ENCODE assay signal across 33 mouse cellular contexts in genomic region chr8:119744604-119745003, GRCm38 (mm10). TPM values are rescaled to one million over a fixed set of nuclear protein-coding genes. Genes with fewer than 3 reads are reported as not detected.
DNase-seq lines count a peak whose midpoint lies in the region; ATAC-seq and TF ChIP-seq lines count a peak whose summit lies in the region.
"Had no signal": no experiment of that assay in that cellular context is flagged by ENCODE, and none has a peak within 500 bp of the region (broad histone marks: within the 10 kb centered on the region; RNA-seq: fewer than 3 reads in every experiment).

No protein-coding gene starts in this region.

- peak overlapping the region; percentile 13; the same call in 1 of the 2 replicates for H3K27ac ChIP-seq in heart, embryonic 12.5 days (ENCODE audit: poor library complexity, severe bottlenecking)
- H3K27ac ChIP-seq in stomach, postnatal 0 days (replicated peaks): no peak overlapping the region
- H3K27ac ChIP-seq: embryonic facial prominence, embryonic 12.5 days; hindbrain, embryonic 10.5 days; hindbrain, embryonic 15.5 days; left cerebral cortex, adult 2 months; limb, embryonic 12.5 days; midbrain, embryonic 15.5 days; stomach, embryonic 15.5 days had no signal

- WGBS in heart, embryonic 12.5 days: 40% methylated on average over 4 of the region's 4 CpGs
- 57% methylated on average over 4 of the region's 4 CpGs for WGBS in stomach, postnatal 0 days

- H3K4me2 ChIP-seq in heart, embryonic 12.5 days: no peak overlapping the region
- no peak overlapping the region for H3K4me2 ChIP-seq in stomach, postnatal 0 days (replicated peaks; ENCODE audit: low read depth)
- H3K4me2 ChIP-seq: embryonic facial prominence, embryonic 12.5 days; heart, embryonic 11.5 days; hindbrain, embryonic 15.5 days; limb, embryonic 12.5 days; midbrain, embryonic 15.5 days; stomach, embryonic 15.5 days had no signal

- H3K9ac ChIP-seq in heart, embryonic 12.5 days: no peak overlapping the region
- H3K9ac ChIP-seq in stomach, postnatal 0 days (ENCODE audit: low read length): no peak overlapping the region
- H3K9ac ChIP-seq: embryonic facial prominence, embryonic 12.5 days; hindbrain, embryonic 15.5 days; limb, embryonic 12.5 days; midbrain, embryonic 15.5 days; stomach, embryonic 15.5 days had no signal

- no peaks in the 10 kb centered on the region for H3K9me3 ChIP-seq in heart, embryonic 12.5 days (replicated peaks)
- H3K9me3 ChIP-seq in stomach, postnatal 0 days (ENCODE audit: control insufficient read depth, low read length): no peaks in the 10 kb centered on the region
- H3K9me3 ChIP-seq: embryonic facial prominence, embryonic 12.5 days; G1E; hindbrain, embryonic 10.5 days; hindbrain, embryonic 15.5 days; limb, embryonic 12.5 days; midbrain, embryonic 15.5 days; stomach, embryonic 15.5 days had no signal

- DNase-seq in heart, postnatal 25 days (ENCODE audit: low spot score): no peak
- peak; percentile 7 for DNase-seq in 3T3-L1 (ENCODE audit: low read depth, low spot score)
- DNase-seq in MN1 (ENCODE audit: low spot score): peak; percentile 30
- no peak for DNase-seq in stomach, postnatal 0 days (ENCODE audit: low spot score)
- no peak for DNase-seq in urinary bladder, postnatal 14 days (ENCODE audit: low spot score)
- DNase-seq in adrenal gland, postnatal 36 days: no peak
- DNase-seq: adrenal gland, adult 8-10 months; B cell, adult 2 months; cerebellum, adult 8-10 months; cerebellum, postnatal 36 days; embryo, embryonic 11 days; gastrocnemius, postnatal 25 days; heart, adult 11 months; kidney, adult 2 months; kidney, postnatal 10 days; lung, postnatal 4 days; right cerebral cortex, postnatal 25 days; thymus, postnatal 14 days had no signal

- no peak for TF ChIP-seq CTCF in stomach, postnatal 0 days (IDR thresholded peaks at IDR 0.05; ENCODE audit: low read depth)

- TF ChIP-seq EP300 in stomach, postnatal 0 days (optimal IDR thresholded peaks at IDR 0.05): no peak

- no peaks in the 10 kb centered on the region for H3K36me3 ChIP-seq in heart, embryonic 12.5 days
- no peaks in the 10 kb centered on the region for H3K36me3 ChIP-seq in stomach, postnatal 0 days (ENCODE audit: control insufficient read depth, insufficient read depth, low read length)
- H3K36me3 ChIP-seq: embryonic facial prominence, embryonic 12.5 days; G1E; hindbrain, embryonic 10.5 days; hindbrain, embryonic 15.5 days; limb, embryonic 12.5 days; midbrain, embryonic 15.5 days; stomach, embryonic 15.5 days had no signal

- peaks cover 19% of the 10 kb centered on the region; the same call in 1 of the 2 replicates for H3K4me1 ChIP-seq in heart, embryonic 12.5 days (replicated peaks)
- H3K4me1 ChIP-seq in stomach, postnatal 0 days (replicated peaks; ENCODE audit: control insufficient read depth, insufficient read depth): no peaks in the 10 kb centered on the region
- H3K4me1 ChIP-seq: embryonic facial prominence, embryonic 12.5 days; hindbrain, embryonic 15.5 days; limb, embryonic 12.5 days; midbrain, embryonic 15.5 days had no signal

- H3K4me3 ChIP-seq in heart, embryonic 12.5 days: no peak overlapping the region
- H3K4me3 ChIP-seq in stomach, postnatal 0 days (ENCODE audit: low read depth, low read length): no peak overlapping the region
- H3K4me3 ChIP-seq: embryonic facial prominence, embryonic 12.5 days; hindbrain, embryonic 10.5 days; hindbrain, embryonic 15.5 days; left cerebral cortex, adult 2 months; limb, embryonic 12.5 days; midbrain, embryonic 15.5 days; stomach, embryonic 15.5 days had no signal

- ATAC-seq in heart, embryonic 12.5 days (ENCODE audit: insufficient number of reproducible peaks, low FRiP score): no peak
- ATAC-seq in stomach, postnatal 0 days (ENCODE audit: low FRiP score, low TSS enrichment): peak; percentile 41
- ATAC-seq: activated CD4-positive, CD25-positive, alpha-beta regulatory T cell, adult 4 months; forebrain, embryonic 14.5 days; inflammation-experienced regulatory T-cells, adult 6 months; midbrain, embryonic 15.5 days had no signal

- 0 out of 2 replicates have a peak, but pooled peaks cover 3% of the 10 kb centered on the region for H3K27me3 ChIP-seq in heart, embryonic 12.5 days (replicated peaks)
- no peaks in the 10 kb centered on the region for H3K27me3 ChIP-seq in stomach, postnatal 0 days (ENCODE audit: control insufficient read depth, insufficient read depth, low read length)
- H3K27me3 ChIP-seq: embryonic facial prominence, embryonic 12.5 days; hindbrain, embryonic 15.5 days; limb, embryonic 12.5 days; midbrain, embryonic 15.5 days; stomach, embryonic 15.5 days had no signal

- intact Hi-C loops in heart, postnatal 25 days (cut with DNase I): no loop called here

RNA-seq across cellular contexts. Expression of gene Tldc1, which starts 33.6 kb away (rescaled TPM):
- polyA plus RNA-seq in heart, embryonic 12.5 days (2016; fragmentation: Nextera tagmentation; extraction: Ambion mirVana): 14.6 and 14.8 TPM in 2 replicates
- total RNA-seq in heart, postnatal 25 days (2021): 10 to 100 TPM; 10.5 to 12.4 TPM
- 9.1 and 10.7 TPM in 2 replicates for polyA plus RNA-seq in stomach, postnatal 0 days (2015; fragmentation: Nextera tagmentation; extraction: Ambion mirVana)
- total RNA-seq in adrenal gland, postnatal 36 days (2021): 10 to 100 TPM; 11.0 to 17.4 TPM

RNA-seq across cellular contexts. Expression of gene Atp2c2, which starts 44.8 kb away (rescaled TPM):
- 0.33 and 0.38 TPM in 2 replicates for polyA plus RNA-seq in heart, embryonic 12.5 days (2016; fragmentation: Nextera tagmentation; extraction: Ambion mirVana)
- total RNA-seq in heart, postnatal 25 days (2021): not detected
- 7.7 and 8.8 TPM in 2 replicates for polyA plus RNA-seq in stomach, postnatal 0 days (2015; fragmentation: Nextera tagmentation; extraction: Ambion mirVana)
- under 1 TPM; 0.17 to 0.46 TPM for total RNA-seq in adrenal gland, postnatal 36 days (2021)
- total RNA-seq: G1E; liver, adult 2 months; neutrophil, adult 5-6 weeks had no signal
- polyA plus RNA-seq: activated CD4-positive, CD25-positive, alpha-beta regulatory T cell, adult 4 months; G1E; inflammation-experienced regulatory T-cells, adult 6 months; liver, adult 2 months had no signal

Comparison
In these comparisons a context has a peak if more than half of its experiments do, and no peak if none do; other contexts are left out.
1. DNase-seq: peak in 3T3-L1 (single experiment) and MN1 (single experiment); none in heart, postnatal 25 days (single experiment), stomach, postnatal 0 days (single experiment), urinary bladder, postnatal 14 days (single experiment) and adrenal gland, postnatal 36 days (0 of 2).